Mouse (Mus musculus) left cerebral cortex, postnatal 14 days (tissue): Measurements from ENCODE around the gene Il12rb1. TPM values are rescaled to one million over a fixed set of nuclear protein-coding genes. Genes with fewer than 3 reads are reported as not detected.
A peak's percentile ranks its signal among the peaks of the same experiment; 100 is the strongest.

Source experiments
- DNase-seq, 2 experiments: peaks; one replicate each; pipeline ENCODE4 v3.0.0; 2021 to 2022; ENCODE audit warnings: low spot score in 2 of 2, mixed read lengths in 1 of 2
- intact Hi-C: fragments of 180-260 bp; cut with DNase I; formaldehyde crosslinking; loops from one replicate; pipeline ENCODE4 v1.15.1; 2025
- microRNA-seq, 2 experiments: library from miRNA; unstranded; fragments of <30 nt; microRNA quantifications; one replicate each; pipeline ENCODE4 v1.2.0; 2022
- total RNA-seq, 2 experiments: library from RNA; stranded (reverse); gene quantifications; 2 replicates each; pipeline ENCODE4 v1.2.3; 2021

Il12rb1 gene
- total RNA-seq, 2 experiments from 2014 or later, result 1.2 TPM

GRCm38 (mm10) chr8:70864712-70865221 is 56.5 kb downstream of the Il12rb1 start:
- intact Hi-C loops, result no loop called here
- DNase-seq, result no peak

GRCm38 (mm10) chr8:70865350-70866000 is 57.2 kb downstream of the Il12rb1 start:
- intact Hi-C loops, result no loop called here
- DNase-seq, result peak; percentile 100

GRCm38 (mm10) chr8:70866001-70866520 is 57.8 kb downstream of the Il12rb1 start:
- intact Hi-C loops, result no loop called here
- no peak for DNase-seq

- DNase-seq, result no peak
- intact Hi-C loops, result no loop called here
These were observed 58.3 kb downstream of the Il12rb1 start for GRCm38 (mm10) chr8:70866566-70866965.

- intact Hi-C loops, result loop anchor here (1.0 kb wide), 1 partner anchor 24 kb away; no protein-coding TSS in a partner anchor
- no peak for DNase-seq
These were observed 60.4 kb downstream of the Il12rb1 start for GRCm38 (mm10) chr8:70868559-70869198.

- no peak for DNase-seq
- intact Hi-C loops, result loop anchor here (1.0 kb wide), 1 partner anchor 25 kb away; no protein-coding TSS in a partner anchor
These were observed 60.9 kb downstream of the Il12rb1 start for GRCm38 (mm10) chr8:70869199-70869571.

- intact Hi-C loops, result loop anchor here (1.0 kb wide), 1 partner anchor 25 kb away; no protein-coding TSS in a partner anchor
- peak; percentile 84 to 87 for DNase-seq
These were observed 61.4 kb downstream of the Il12rb1 start for GRCm38 (mm10) chr8:70869601-70870041.

Small RNAs within 50 kb of the gene (microRNA-seq; reads per million reads assigned to microRNA genes)
- 5.7 to 6.3 reads per million in 2 experiments for gene Mir7240

Other genes starting within 250 kb of the Il12rb1 start
- 10 to 100 TPM; 47.5 to 51.0 TPM for gene Isyna1, start 214.1 kb upstream of the Il12rb1 start, total RNA-seq
- gene Ssbp4, start 199.6 kb upstream of the Il12rb1 start, total RNA-seq, result 100 to 1,000 TPM; 270 to 302 TPM
- gene Lrrc25, start 192.3 kb upstream of the Il12rb1 start, total RNA-seq, result under 1 TPM; 0.90 to 0.97 TPM
- not detected for gene Gdf15, start 176.0 kb upstream of the Il12rb1 start, total RNA-seq
- 10 to 100 TPM; 14.8 to 19.0 TPM for gene Pgpep1, start 148.1 kb upstream of the Il12rb1 start, total RNA-seq
- 10 to 100 TPM; 64.3 to 69.7 TPM for gene Lsm4, start 135.2 kb upstream of the Il12rb1 start, total RNA-seq
- gene Jund, start 109.5 kb upstream of the Il12rb1 start, total RNA-seq, result 100 to 1,000 TPM; 165 to 193 TPM
- gene Iqcn, start 105.0 kb upstream of the Il12rb1 start, total RNA-seq, result under 1 TPM in 1 of 2 experiments, not detected in 1; 0.08 TPM
- gene Gm3336, start 89.9 kb upstream of the Il12rb1 start, total RNA-seq, result not detected
- gene Pde4c, start 84.7 kb upstream of the Il12rb1 start, total RNA-seq, result 1 to 10 TPM; 1.0 to 1.7 TPM
- 100 to 1,000 TPM; 926 to 947 TPM for gene Rab3a, start 53.8 kb upstream of the Il12rb1 start, total RNA-seq
- gene Mpv17l2, start 47.5 kb upstream of the Il12rb1 start, total RNA-seq, result 10 to 100 TPM; 36.3 to 36.5 TPM
- gene Pik3r2, start 31.7 kb upstream of the Il12rb1 start, total RNA-seq, result 100 to 1,000 TPM; 162 to 174 TPM
- gene Mast3, start 3.4 kb upstream of the Il12rb1 start, total RNA-seq, result 100 to 1,000 TPM; 176 to 185 TPM
- gene Arrdc2, start 31.3 kb downstream of the Il12rb1 start, total RNA-seq, result 10 to 100 TPM; 10.2 to 17.2 TPM
- 10 to 100 TPM; 17.2 to 19.2 TPM for gene Kcnn1, start 54.8 kb downstream of the Il12rb1 start, total RNA-seq
- gene Ccdc124, start 65.5 kb downstream of the Il12rb1 start, total RNA-seq, result 10 to 100 TPM; 85.4 to 87.5 TPM
- 10 to 100 TPM in 1 of 2 experiments, 1 to 10 TPM in 1; 8.4 to 10.3 TPM for gene Slc5a5, start 84.3 kb downstream of the Il12rb1 start, total RNA-seq
- 100 to 1,000 TPM; 581 to 588 TPM for gene Rpl18a, start 89.0 kb downstream of the Il12rb1 start, total RNA-seq
- 10 to 100 TPM; 70.4 to 84.5 TPM for gene Map1s, start 97.5 kb downstream of the Il12rb1 start, total RNA-seq